Mouse (Mus musculus): Measurements from ENCODE around the gene Hs6st3.

GRCm38 (mm10) chr14:119124061-119124460 lies 14.1 kb upstream of the Hs6st3 start:
- TF ChIP-seq CTCF (IDR thresholded peaks at IDR 0.05; ENCODE audit: extremely low read depth, insufficient read depth, low read length) = peak; percentile 56
- no peak for TF ChIP-seq POLR2A (IDR thresholded peaks at IDR 0.05; ENCODE audit: extremely low read depth, insufficient read depth, low read length)

Data from cortical plate, adult 2 months (tissue).